Mouse (Mus musculus) megakaryocyte, embryonic 14.5 days (primary cell): ENCODE results near the gene P3h4.

Source experiments
- FLI1 ChIP-seq: IDR thresholded peaks from 2 replicates; pipeline ENCODE4 v1.6.1; 2012; ENCODE audit warnings: low read length, inconsistent platforms, mixed read lengths
- GATA1 ChIP-seq: IDR thresholded peaks from 3 replicates; pipeline ENCODE4 v1.6.1; 2012; ENCODE audit warnings: mixed read lengths, low read length, inconsistent platforms, borderline replicate concordance

GRCm38 (mm10) chr11:100402240-100402639, 12.4 kb downstream of the P3h4 start:
- TF ChIP-seq GATA1: no peak
- no peak for TF ChIP-seq FLI1
